Mouse (Mus musculus) forebrain, embryonic 14.5 days (tissue): ENCODE data around the gene Uqcr10. TPM values are rescaled to one million over a fixed set of nuclear protein-coding genes. Genes with fewer than 3 reads are reported as not detected.

ENCODE experiments used
- ATAC-seq: fragments of 200-750 bp; cut with Nextera tagmentation; 2 replicates; pipeline ENCODE4 v1.8.0; 2017; ENCODE audit warnings: mild to moderate bottlenecking, moderate library complexity
- DNase-seq: peaks from one replicate; pipeline ENCODE4 v3.0.0-alpha.2; 2015; ENCODE audit warnings: low spot score
- H3K27ac ChIP-seq: fragments of 300-500 bp; sonication (generic); 2 replicates; pipeline ENCODE4 v1.5.1; 2014; ENCODE audit warnings: low read depth, mild to moderate bottlenecking, control low read depth, low read length, moderate library complexity
- H3K27me3 ChIP-seq: fragments of 300-500 bp; sonication (generic); replicated peaks from 2 replicates; pipeline ENCODE4 v1.6.1; 2014; ENCODE audit warnings: low read length, control low read depth, mixed read lengths; ENCODE audit not compliant: control insufficient read depth, insufficient read depth
- H3K36me3 ChIP-seq: fragments of 300-500 bp; sonication (generic); 2 replicates; pipeline ENCODE4 v1.6.1; 2014; ENCODE audit warnings: low read length, control low read depth; ENCODE audit not compliant: control insufficient read depth, insufficient read depth
- H3K4me1 ChIP-seq: fragments of 300-500 bp; sonication (generic); 2 replicates; pipeline ENCODE4 v1.6.1; 2014; ENCODE audit warnings: antibody characterized with exemption, low read length, control low read depth; ENCODE audit not compliant: control insufficient read depth, insufficient read depth
- H3K4me2 ChIP-seq: fragments of 300-500 bp; sonication (generic); 2 replicates; pipeline ENCODE4 v1.6.1; 2014; ENCODE audit warnings: mild to moderate bottlenecking, control low read depth, low read length
- H3K4me3 ChIP-seq: fragments of 300-500 bp; sonication (generic); 2 replicates; pipeline ENCODE4 v1.5.1; 2014; ENCODE audit warnings: low read depth, low read length, control low read depth
- H3K9ac ChIP-seq: fragments of 300-500 bp; sonication (generic); 2 replicates; pipeline ENCODE4 v1.6.1; 2014; ENCODE audit warnings: mild to moderate bottlenecking, low read length, control low read depth, moderate library complexity
- H3K9me3 ChIP-seq: fragments of 300-500 bp; sonication (generic); replicated peaks from 2 replicates; pipeline ENCODE4 v1.6.1; 2016; ENCODE audit warnings: low read length, control low read depth, mixed read lengths; ENCODE audit not compliant: control insufficient read depth
- WGBS: fragments of 180-500 bp; shearing (Covaris S2); extraction: QIAGEN DNeasy Blood & Tissue Kit; methylation state at CpG from one replicate; pipeline ENCODE4 v1.1.7; 2014; 5-methylcytosine and 5-hydroxymethylcytosine counted together
- polyA plus RNA-seq: library from polyadenylated mRNA; unstranded; fragments of >200 nt; fragmentation: Nextera tagmentation; extraction: Ambion mirVana; gene quantifications from 2 replicates; pipeline ENCODE4 v1.2.1, GENCODE M21; 2014

The Uqcr10 gene
- polyA plus RNA-seq = 538 and 693 TPM in 2 replicates

GRCm38 (mm10) chr11:4704072-4704964, at the start of gene Uqcr10, which contains the start of gene Zmat5:
Uqcr10 (minus strand) TSS chr11:4704342.
Zmat5 (plus strand) TSS chr11:4704678.
- DNase-seq (peak; percentile 98), ATAC-seq (peak; percentile 99)
- Histone ChIP-seq H3K27ac (no peak within 1 kb of the TSS), H3K9me3 (no peaks in the 10 kb centered on the region), H3K36me3 (peaks cover 19% of the 10 kb centered on the region), H3K27me3 (no peaks in the 10 kb centered on the region), H3K9ac (peak within 1 kb of the TSS; percentile 82), H3K4me1 (peaks cover 12% of the 10 kb centered on the region), H3K4me2 (peak within 1 kb of the TSS; percentile 91), H3K4me3 (peak within 1 kb of the TSS; percentile 73)
- under 1% methylated on average over 47 of the region's 47 CpGs for WGBS

DNA sequence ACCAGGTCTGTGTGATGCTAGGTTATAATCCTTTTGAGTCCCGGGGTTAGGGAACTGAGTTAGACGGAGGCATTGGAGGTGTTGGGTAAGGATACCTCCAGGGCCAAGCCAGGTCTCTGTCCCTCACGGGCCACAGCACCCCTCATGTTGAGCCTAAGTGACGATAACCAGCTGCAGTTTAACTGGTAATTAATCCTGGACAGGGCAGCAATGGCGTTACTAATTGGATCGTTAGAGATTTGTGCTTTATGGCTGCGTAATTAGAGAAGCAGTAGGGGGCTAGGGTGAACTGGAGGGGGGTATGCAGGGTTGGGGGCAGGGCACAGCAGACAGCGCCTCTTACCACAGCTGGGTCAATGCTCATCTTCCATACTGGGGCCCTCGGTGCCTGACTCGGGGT, 48.7 kb upstream of the Uqcr10 start:
- no peaks in the 10 kb centered on the region for H3K9me3 ChIP-seq
- WGBS = 6% methylated on average over 10 of the region's 10 CpGs
- peaks cover 16% of the 10 kb centered on the region for H3K27me3 ChIP-seq
- H3K4me3 ChIP-seq = no peak overlapping the region
- H3K36me3 ChIP-seq = no peaks in the 10 kb centered on the region
- no peak overlapping the region for H3K27ac ChIP-seq
- DNase-seq (no peak), ATAC-seq (no peak)
- no peak overlapping the region for H3K4me2 ChIP-seq
- H3K9ac ChIP-seq = no peak overlapping the region
- H3K4me1 ChIP-seq = peaks cover 6% of the 10 kb centered on the region; the same call in 1 of the 2 replicates

DNA sequence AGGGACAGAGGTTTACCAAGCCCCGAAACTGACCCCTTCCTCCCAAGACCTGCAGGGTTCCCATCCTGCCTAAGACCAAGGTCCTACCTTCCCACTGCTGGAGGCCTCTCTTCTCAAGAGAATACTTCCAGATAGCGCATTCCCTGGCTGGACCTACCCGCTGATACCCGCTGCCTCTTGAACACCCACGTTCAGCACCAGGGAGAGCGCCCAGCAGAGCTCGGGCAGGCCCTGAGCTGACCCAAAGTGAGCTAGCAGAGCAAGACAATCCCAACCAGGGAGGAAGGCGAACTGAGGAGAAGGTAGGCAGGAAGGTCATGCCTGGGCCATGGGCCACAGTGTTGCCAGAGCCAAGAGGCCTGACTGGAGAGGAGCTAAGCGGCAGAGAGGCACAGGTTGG, 46.1 kb upstream of the Uqcr10 start:
- no peak for ATAC-seq
- Histone ChIP-seq H3K9ac (no peak overlapping the region), H3K4me2 (no peak overlapping the region), H3K27me3 (peaks cover 40% of the 10 kb centered on the region), H3K36me3 (no peaks in the 10 kb centered on the region), H3K4me3 (no peak overlapping the region), H3K9me3 (no peaks in the 10 kb centered on the region), H3K27ac (no peak overlapping the region), H3K4me1 (peaks cover 9% of the 10 kb centered on the region; the same call in 1 of the 2 replicates)
- DNase-seq = no peak
- 10% methylated on average over 9 of the region's 9 CpGs for WGBS

DNA sequence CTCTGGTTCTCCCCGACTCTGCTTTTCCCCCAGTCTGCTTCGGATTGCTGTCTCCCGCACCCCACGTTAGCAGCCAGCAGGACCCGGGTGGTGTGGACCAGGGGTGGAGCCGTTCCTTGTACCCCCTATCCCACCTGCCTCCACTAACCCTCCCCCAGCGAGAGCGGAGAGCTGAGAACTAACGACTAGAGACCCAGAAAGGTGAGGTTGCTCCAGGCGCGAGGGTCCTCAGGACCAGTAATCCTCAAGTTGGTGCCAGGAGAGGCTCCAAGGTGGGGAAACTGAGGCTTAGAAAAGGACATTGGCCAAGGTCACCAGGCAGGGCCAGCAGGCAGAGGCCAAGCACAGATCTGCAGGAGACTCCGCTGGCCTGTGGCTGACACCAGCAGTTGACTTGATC, 43.1 kb upstream of the Uqcr10 start:
- H3K27me3 ChIP-seq = peaks cover 53% of the 10 kb centered on the region
- no peak for DNase-seq

GRCm38 (mm10) chr11:4746733-4747132, 42.6 kb upstream of the Uqcr10 start, which contains the start of gene Cabp7:
Cabp7 (minus strand) TSS chr11:4746778.
- Histone ChIP-seq H3K4me2 (peak within 1 kb of the TSS; percentile 100), H3K4me1 (peaks cover 7% of the 10 kb centered on the region; the same call in 1 of the 2 replicates), H3K9me3 (no peaks in the 10 kb centered on the region), H3K36me3 (no peaks in the 10 kb centered on the region), H3K4me3 (peak within 1 kb of the TSS; percentile 55), H3K27me3 (peaks cover 53% of the 10 kb centered on the region), H3K27ac (no peak within 1 kb of the TSS), H3K9ac (peak within 1 kb of the TSS; percentile 61)
- DNase-seq (no peak), ATAC-seq (peak; percentile 27; the same call in 1 of the 2 replicates)
- WGBS = under 1% methylated on average over 41 of the region's 73 CpGs

More for the DNA sequence above, 43.1 kb upstream of the Uqcr10 start:
- peak overlapping the region; percentile 55 for H3K4me3 ChIP-seq
- H3K4me2 ChIP-seq = peak overlapping the region; percentile 100
- no peak overlapping the region for H3K27ac ChIP-seq
- peaks cover 7% of the 10 kb centered on the region; the same call in 1 of the 2 replicates for H3K4me1 ChIP-seq
- H3K9ac ChIP-seq = peak overlapping the region; percentile 61; the same call in 1 of the 2 replicates
- no peaks in the 10 kb centered on the region for H3K9me3 ChIP-seq
- H3K36me3 ChIP-seq = no peaks in the 10 kb centered on the region
- peak; percentile 19; the same call in 1 of the 2 replicates for ATAC-seq
- 3% methylated on average over 12 of the region's 12 CpGs for WGBS

- Histone ChIP-seq H3K36me3 (no peaks in the 10 kb centered on the region), H3K4me3 (peak overlapping the region; percentile 55), H3K9me3 (no peaks in the 10 kb centered on the region), H3K27me3 (peaks cover 53% of the 10 kb centered on the region), H3K9ac (peak overlapping the region; percentile 61), H3K4me1 (peaks cover 7% of the 10 kb centered on the region; the same call in 1 of the 2 replicates), H3K27ac (no peak overlapping the region), H3K4me2 (peak overlapping the region; percentile 100)
- WGBS = under 1% methylated on average over 32 of the region's 39 CpGs
- DNase-seq (no peak), ATAC-seq (peak; percentile 27)
These were observed 41.8 kb upstream of the Uqcr10 start for GRCm38 (mm10) chr11:4745969-4746368.

DNA sequence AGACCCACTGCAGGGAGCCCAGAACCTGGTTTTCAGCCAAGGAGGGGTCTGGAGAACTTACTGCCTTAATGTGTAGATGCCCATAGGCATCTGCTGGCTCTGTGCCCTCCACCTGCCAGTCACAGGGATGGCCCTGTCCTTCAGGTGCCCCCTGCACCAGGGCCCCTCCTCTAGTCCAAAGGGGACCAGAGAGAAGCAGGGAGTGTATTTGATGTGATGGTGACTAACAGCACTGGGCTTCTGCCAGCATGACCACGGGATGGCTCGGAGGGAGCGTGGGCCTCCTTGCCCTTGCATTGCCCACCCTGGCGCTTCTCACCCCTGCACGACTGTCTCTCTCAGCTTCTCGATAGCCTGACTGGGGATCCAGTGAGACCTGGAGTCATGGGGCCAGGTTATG, 40.5 kb upstream of the Uqcr10 start:
- Histone ChIP-seq H3K4me2 (peak overlapping the region; percentile 100; the same call in 1 of the 2 replicates), H3K4me3 (no peak overlapping the region), H3K27ac (no peak overlapping the region), H3K9me3 (no peaks in the 10 kb centered on the region), H3K9ac (no peak overlapping the region), H3K36me3 (no peaks in the 10 kb centered on the region), H3K4me1 (peaks cover 4% of the 10 kb centered on the region; the same call in 1 of the 2 replicates), H3K27me3 (peaks cover 53% of the 10 kb centered on the region)
- ATAC-seq (no peak), DNase-seq (no peak)
- WGBS = 63% methylated on average over 6 of the region's 6 CpGs

DNA sequence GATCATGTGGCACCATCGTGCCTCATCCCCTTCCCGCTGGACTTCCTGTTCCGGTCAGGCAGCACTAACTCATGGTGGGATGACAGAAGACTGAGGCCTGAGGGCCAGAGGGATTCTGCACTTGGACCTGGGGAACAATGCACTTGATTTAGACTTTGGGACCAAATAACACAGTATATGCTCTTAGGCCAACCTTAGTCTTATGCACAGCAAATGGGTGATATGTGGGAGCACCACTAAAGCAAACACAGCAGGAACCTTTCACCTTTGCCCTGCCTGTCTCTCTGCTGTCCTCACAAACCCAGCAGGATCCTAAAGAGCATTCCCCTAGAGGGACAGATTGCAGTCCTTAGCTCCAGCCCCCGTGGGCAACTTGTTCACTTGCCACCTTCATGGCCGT, 36.6 kb upstream of the Uqcr10 start:
- no peaks in the 10 kb centered on the region for H3K9me3 ChIP-seq
- peaks cover 20% of the 10 kb centered on the region for H3K27me3 ChIP-seq
- no peak overlapping the region for H3K4me2 ChIP-seq
- no peak overlapping the region for H3K4me3 ChIP-seq
- WGBS = 75% methylated on average over 5 of the region's 5 CpGs
- 0 out of 2 replicates have a peak, but pooled peaks cover 3% of the 10 kb centered on the region for H3K36me3 ChIP-seq
- H3K9ac ChIP-seq = no peak overlapping the region
- ATAC-seq (no peak), DNase-seq (no peak)
- peaks cover 4% of the 10 kb centered on the region; the same call in 1 of the 2 replicates for H3K4me1 ChIP-seq
- no peak overlapping the region for H3K27ac ChIP-seq
